Mouse (Mus musculus): Measurements from ENCODE around the gene Ly6g6c.

Gene Ly6g6c

GRCm38 (mm10) chr17:35064951-35065947, at the start of gene Ly6g6c:
Gene Ly6g6c, plus strand, starts transcription at chr17:35065388.
- peak; percentile 86 for DNase-seq (ENCODE audit: low spot score)

- peak; percentile 72 for DNase-seq (ENCODE audit: low spot score)
Observed at GRCm38 (mm10) chr17:35016376-35016775, 48.8 kb upstream of the Ly6g6c start, which contains the start of gene Vwa7. Gene Vwa7, plus strand, starts transcription at chr17:35016579.

GRCm38 (mm10) chr17:35016791-35017705, 48.1 kb upstream of the Ly6g6c start:
- DNase-seq (ENCODE audit: low spot score): no peak

GRCm38 (mm10) chr17:35017706-35018030, 47.5 kb upstream of the Ly6g6c start:
- DNase-seq (ENCODE audit: low spot score): no peak

GRCm38 (mm10) chr17:35018171-35018570, 47.0 kb upstream of the Ly6g6c start:
- no peak for DNase-seq (ENCODE audit: low spot score)

- no peak for DNase-seq (ENCODE audit: low spot score)
Observed at GRCm38 (mm10) chr17:35019894-35020293, 45.3 kb upstream of the Ly6g6c start.

- DNase-seq (ENCODE audit: low spot score): no peak
Observed at GRCm38 (mm10) chr17:35020551-35020950, 44.6 kb upstream of the Ly6g6c start.

- DNase-seq (ENCODE audit: low spot score): peak; percentile 89
Observed at GRCm38 (mm10) chr17:35021163-35021808, 43.9 kb upstream of the Ly6g6c start.

- DNase-seq (ENCODE audit: low spot score): no peak
Observed at GRCm38 (mm10) chr17:35021842-35022477, 43.2 kb upstream of the Ly6g6c start.

GRCm38 (mm10) chr17:35022541-35023060, 42.6 kb upstream of the Ly6g6c start:
- DNase-seq (ENCODE audit: low spot score): no peak

- DNase-seq (ENCODE audit: low spot score): no peak
Observed at GRCm38 (mm10) chr17:35023221-35023620, 42.0 kb upstream of the Ly6g6c start.

- DNase-seq (ENCODE audit: low spot score): no peak
Observed at GRCm38 (mm10) chr17:35023756-35024155, 41.4 kb upstream of the Ly6g6c start.

GRCm38 (mm10) chr17:35024261-35024660, 40.9 kb upstream of the Ly6g6c start:
- DNase-seq (ENCODE audit: low spot score): no peak

- DNase-seq (ENCODE audit: low spot score): no peak
Observed at GRCm38 (mm10) chr17:35024691-35025488, 40.3 kb upstream of the Ly6g6c start.

GRCm38 (mm10) chr17:35026206-35026605, 39.0 kb upstream of the Ly6g6c start:
- no peak for DNase-seq (ENCODE audit: low spot score)

GRCm38 (mm10) chr17:35027277-35028068, 37.7 kb upstream of the Ly6g6c start, which contains the start of gene Sapcd1:
Gene Sapcd1, minus strand, starts transcription at chr17:35028016.
- DNase-seq (ENCODE audit: low spot score): no peak

GRCm38 (mm10) chr17:35028315-35028714, 36.9 kb upstream of the Ly6g6c start:
- no peak for DNase-seq (ENCODE audit: low spot score)

GRCm38 (mm10) chr17:35029691-35030532, 35.3 kb upstream of the Ly6g6c start:
- DNase-seq (ENCODE audit: low spot score): no peak

GRCm38 (mm10) chr17:35031272-35031671, 33.9 kb upstream of the Ly6g6c start:
- DNase-seq (ENCODE audit: low spot score): no peak
